Mouse (Mus musculus): ENCODE data around the gene Kcnj9. TPM values are rescaled to one million over a fixed set of nuclear protein-coding genes. Genes with fewer than 3 reads are reported as not detected.

Gene Kcnj9
- total RNA-seq, 4 experiments from 2014 or later: not detected

DNA sequence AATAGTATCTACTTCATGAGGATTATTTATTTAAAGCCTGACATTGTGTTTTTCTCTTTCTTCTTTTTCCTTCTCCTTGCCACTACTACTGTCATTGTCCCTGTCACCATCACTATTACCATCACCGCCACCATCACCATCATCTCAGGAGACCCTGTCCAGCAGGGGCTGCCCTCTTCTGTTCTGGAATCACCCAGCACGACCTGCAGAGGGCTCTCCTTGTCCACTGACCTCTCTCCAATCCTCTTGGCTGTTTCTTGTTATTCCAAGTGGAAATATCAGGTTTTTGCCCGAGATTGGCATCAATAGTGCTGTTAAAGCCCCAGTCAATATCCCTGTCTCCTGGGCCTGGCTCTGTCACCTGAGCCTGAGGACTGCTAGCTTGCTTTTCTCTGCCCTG lies 4.4 kb upstream of the Kcnj9 start:
- DNase-seq (ENCODE audit: low spot score in 2 of 2): no peak

DNA sequence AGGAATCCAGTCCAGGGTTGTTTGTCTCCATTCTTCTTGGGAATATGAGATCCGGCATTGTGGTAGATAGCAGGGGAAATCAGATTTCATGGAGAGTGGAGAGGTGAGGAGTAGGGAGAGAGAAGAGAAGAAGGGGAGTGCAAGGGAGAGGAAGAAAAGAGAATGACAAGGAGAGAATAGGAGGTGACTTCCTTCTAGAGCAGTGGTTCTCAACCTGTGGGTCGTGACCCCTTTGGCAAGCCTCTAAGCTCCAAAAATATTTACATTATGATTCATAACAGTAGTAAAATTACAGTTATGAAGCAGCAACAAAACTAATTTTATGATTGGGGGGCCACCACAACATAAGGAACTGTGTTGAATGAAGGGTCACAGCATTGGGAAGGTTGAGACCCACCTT lies 3.8 kb upstream of the Kcnj9 start:
- no peak for DNase-seq (ENCODE audit: low spot score in 2 of 2)

- DNase-seq (ENCODE audit: low spot score in 2 of 2): no peak
Measured at GRCm38 (mm10) chr1:172331422-172331947, 2.4 kb upstream of the Kcnj9 start.

GRCm38 (mm10) chr1:172329616-172330015 lies 498 bp upstream of the Kcnj9 start:
- DNase-seq (ENCODE audit: low spot score in 2 of 2): no peak

DNA sequence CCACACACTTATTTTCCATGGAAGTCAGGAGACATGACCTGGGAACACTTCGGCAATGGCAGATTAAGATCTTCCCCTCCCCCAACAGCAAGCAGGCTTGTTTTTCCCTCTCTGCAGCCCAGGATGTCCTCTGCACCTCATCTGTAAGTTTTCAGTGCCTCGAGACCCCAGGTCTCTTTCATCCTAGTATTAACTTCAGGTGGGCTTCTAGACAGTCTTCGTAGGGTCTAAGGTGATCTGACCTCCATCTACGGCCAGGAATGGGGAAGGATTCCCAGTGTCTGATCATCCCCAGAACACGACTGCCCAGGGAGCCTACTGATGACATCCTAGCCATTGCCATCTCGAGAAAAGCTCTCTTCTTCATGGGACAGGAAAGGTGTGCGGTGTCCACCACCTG lies 657 bp downstream of the Kcnj9 start:
- no peak for DNase-seq (ENCODE audit: low spot score in 2 of 2)

DNA sequence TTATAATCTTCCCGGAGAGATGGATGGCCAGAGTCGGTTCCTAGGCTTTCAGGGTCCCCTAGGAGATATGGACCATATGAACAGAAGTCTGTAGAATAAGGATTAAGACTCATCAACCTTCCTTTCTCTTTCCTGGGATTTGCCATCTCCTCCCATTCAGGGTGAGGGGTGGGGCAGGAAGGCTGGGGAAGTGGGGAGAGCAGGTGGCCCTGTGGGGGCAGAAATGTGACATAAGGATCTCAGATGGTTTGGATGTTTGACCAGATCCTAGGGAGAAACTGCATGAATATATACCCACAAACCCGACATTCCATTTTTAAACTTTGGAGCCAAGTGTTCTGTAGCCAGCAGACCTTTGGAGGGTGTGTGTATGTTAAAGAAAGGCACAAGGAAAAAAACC lies 1.1 kb downstream of the Kcnj9 start:
- no peak for DNase-seq (ENCODE audit: low spot score in 2 of 2)

DNA sequence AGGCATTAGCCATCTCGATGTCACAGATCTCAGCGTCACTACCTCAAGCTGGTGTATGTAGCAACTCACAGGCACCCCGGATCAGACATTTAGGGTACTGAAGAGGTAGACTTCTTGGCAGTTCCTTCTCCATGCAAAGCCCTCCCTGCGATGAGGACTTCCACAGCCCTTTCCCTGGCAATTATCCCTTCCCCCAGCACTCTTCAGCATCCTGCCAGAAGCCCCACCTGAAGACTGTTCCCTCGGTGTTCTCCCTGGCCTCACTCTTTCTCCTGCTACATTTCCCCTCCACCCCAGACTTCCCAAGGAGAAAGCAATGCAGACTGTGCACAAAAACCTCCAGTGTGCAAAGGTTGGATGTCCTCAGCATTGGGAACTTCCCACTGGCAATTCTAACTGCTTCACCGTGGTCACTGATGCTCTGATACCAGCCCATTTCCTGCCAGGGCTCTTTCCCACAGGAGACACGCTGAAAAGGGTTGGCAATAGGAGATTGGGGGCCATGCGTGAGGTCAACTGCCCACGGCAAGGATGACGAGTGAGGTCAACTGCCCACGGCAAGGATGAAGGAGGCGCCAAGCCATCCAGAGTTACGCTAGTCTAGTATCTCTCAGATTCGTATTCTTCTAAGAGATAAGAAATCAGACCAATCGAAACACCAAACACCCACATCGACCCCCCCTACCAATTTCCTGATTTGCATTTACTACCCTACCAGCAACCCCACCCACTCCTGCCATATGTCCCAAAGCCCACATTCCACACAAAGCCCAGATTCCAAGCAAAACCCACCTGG lies 1.7 kb downstream of the Kcnj9 start:
- DNase-seq (ENCODE audit: low spot score in 2 of 2): no peak

DNA sequence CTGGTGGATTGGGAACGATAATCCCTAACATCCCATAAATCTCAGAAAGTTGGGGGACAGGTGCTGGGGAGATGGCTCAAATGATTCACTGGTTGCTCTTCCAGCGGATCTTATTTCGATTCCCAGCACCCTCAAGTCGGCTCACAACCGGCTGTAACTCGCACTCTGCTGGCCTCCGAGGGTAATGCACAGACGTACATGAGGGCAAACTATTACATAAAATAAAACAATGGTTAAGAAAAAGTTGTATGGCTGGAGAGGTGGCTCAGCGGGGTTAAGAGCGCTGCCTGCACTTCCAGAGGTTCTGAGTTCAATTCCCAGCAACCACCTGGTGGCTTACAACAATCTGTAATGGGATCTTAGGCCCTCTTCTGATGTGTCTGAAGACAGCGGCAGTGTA lies 2.4 kb downstream of the Kcnj9 start:
- no peak for DNase-seq (ENCODE audit: low spot score in 2 of 2)

DNA sequence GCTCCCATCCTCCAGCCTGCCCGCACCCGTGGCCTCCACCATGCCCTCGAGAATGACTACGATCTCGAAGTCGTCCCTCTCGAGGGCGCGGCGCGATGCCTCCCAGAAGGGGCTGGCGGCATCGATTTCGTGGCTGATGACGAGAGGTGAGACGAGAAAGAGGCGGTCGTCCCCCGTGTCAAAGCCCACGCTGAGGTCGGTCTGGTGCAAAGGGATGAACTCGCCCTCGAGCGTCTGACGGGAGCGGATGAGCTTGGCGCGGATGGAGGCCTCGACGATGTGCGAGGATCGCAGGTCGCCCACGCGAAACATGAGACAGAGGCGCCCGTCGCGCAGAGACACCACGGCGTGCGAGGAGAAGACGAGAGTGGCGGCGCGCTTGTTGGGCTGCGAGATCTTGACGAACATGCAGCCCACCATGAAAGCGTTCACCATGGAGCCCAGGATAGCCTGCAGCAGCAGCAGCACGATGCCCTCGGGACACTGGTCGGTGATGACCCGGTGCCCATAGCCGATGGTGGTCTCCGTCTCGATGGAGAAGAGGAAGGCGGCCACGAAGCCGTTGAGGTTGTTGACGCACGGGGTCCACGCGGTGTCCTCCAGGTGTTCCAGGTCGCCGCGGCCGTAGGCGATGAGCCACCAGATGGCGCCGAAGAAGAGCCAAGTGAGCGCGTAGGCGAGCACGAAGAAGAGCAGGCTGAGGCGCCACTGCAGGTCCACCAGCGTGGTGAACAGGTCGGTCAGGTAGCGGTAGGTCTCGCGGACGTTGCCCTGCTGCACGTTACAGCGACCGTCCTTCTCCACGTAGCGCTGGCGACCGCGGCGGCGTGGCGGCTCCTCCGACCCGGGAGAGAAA lies 3.2 kb downstream of the Kcnj9 start:
- DNase-seq (ENCODE audit: low spot score in 2 of 2): no peak

DNA sequence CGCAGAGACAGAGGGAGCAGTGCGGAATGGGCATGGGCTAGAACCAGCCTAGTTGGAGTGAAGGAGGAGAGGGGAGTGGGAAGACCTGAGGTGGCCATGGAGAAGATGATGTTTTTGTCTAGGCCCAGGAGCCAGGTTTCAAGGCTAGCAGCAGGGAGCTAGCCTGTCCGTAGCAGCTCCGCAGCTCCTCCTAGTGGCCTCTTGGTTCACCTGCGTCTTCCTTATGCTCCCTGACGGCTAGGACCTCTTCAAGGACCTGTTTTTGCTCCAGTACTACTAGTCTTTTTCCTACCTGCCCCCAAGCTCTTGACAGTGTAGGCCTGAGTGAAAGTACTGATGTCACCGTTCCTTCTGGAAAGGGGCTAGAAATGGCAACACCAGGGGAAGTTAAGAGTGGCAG lies 4.4 kb downstream of the Kcnj9 start:
- DNase-seq (ENCODE audit: low spot score in 2 of 2): peak in 1 of 2 experiments; percentile 62

DNA sequence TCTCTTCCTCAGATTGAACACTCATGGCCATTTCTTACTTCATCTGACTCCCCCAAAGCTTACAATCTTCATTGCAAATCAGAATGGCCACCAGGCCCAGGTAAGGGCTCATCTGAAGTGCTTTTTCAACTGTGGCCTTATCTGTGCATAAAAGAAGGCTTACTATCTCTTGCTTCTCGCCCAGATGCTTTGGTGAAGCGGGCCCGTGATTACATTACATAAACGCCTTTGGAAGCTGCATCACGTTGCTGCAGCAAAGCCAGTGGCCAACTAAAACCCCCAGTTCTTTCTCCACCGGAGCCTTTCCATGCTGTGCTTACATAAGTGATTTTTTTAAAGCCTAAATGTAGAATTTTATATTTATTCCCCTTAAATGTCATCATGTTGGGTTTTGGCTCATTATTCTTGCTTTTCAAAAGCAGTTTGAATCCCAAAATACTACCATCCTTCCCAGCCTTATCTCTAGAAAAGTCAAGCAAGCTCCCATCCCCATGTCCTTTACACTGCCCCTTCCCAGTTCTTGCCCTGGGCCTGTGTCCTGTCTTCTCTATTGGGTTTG lies 5.2 kb downstream of the Kcnj9 start:
- DNase-seq (ENCODE audit: low spot score in 2 of 2): no peak

DNA sequence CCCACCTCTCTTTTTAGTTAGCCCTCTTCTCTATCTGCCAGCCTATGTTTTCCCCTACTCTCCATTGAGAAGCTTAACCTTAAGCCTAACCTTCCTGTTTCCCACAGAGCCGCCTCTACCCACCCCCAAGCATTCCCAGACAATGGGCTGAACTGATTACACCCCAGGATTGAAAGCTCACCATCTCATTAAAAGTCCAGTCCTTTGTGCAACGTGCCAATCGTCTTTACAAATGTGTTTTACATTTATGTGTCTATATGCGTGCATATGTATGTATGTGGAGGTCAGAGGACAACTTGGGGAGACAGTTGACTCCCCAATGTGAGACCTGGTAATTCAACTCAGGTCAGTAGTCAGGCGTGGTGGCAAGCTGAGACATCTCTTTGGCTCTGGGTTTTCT lies 5.8 kb downstream of the Kcnj9 start:
- no peak for DNase-seq (ENCODE audit: low spot score in 2 of 2)

GRCm38 (mm10) chr1:172322725-172323124 lies 6.4 kb downstream of the Kcnj9 start:
- no peak for DNase-seq (ENCODE audit: low spot score in 2 of 2)

GRCm38 (mm10) chr1:172319921-172320411 lies 9.2 kb downstream of the Kcnj9 start:
- no peak for DNase-seq (ENCODE audit: low spot score in 2 of 2)

DNA sequence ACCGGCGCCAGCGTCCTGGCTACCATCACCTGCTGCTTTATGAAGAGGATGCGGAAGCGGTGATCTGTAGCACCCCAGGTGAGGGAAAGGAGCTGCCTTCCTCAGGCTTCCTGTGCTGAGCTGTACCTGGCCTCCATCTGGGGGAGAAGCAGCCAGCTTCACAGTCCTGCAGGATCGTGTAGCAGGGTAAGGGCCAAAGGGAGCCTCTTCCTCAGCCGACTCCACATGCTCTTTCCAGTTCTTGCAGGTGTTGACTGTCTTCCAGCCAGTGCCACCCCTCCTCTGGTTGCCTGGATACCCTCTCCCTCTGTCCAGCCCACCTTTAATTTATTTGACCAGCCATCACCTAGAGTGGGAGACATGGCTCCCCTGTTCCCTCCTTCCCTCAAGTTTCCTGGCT lies 9.8 kb downstream of the Kcnj9 start:
- DNase-seq (ENCODE audit: low spot score in 2 of 2): no peak

GRCm38 (mm10) chr1:172318424-172319035 lies 10.6 kb downstream of the Kcnj9 start:
- DNase-seq (ENCODE audit: low spot score in 2 of 2): no peak

GRCm38 (mm10) chr1:172317946-172318345 lies 11.2 kb downstream of the Kcnj9 start:
- DNase-seq (ENCODE audit: low spot score in 2 of 2): no peak

DNA sequence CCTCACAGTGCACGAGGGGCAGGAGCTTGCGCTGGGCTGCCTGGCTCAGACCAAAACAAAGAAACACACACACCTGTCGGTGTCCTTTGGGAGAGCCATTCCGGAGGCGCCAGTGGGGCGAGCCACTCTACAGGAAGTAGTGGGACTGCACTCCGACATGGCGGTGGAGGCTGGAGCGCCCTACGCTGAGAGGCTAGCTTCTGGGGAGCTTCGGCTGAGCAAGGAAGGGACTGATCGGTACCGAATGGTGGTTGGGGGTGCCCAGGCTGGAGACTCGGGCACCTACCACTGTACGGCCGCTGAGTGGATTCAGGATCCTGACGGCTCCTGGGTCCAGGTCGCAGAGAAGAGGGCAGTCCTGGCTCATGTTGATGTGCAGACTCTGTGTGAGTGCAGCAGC lies 11.7 kb downstream of the Kcnj9 start:
- DNase-seq (ENCODE audit: low spot score in 2 of 2): no peak

DNA sequence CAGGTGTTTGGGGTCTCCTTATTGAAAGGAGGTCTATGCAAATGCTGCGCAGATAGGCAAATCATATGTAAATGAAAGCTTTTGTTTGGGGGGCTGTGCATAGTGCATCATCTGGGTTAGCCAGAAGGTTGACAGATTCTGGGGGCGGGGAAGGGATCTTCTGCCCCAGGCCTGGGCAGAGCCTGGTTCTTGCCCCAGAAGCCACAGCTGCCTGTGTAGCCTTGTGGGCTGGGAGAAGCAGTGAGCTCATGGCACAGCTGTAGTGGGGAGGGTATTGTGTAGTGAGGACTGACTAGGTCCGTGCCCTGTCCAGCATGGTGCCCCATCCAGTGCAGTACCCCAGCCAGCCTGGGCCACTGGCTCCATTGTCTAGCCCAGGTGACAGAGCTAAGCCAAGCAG lies 14.2 kb downstream of the Kcnj9 start:
- DNase-seq (ENCODE audit: low spot score in 2 of 2): no peak

- DNase-seq (ENCODE audit: low spot score in 2 of 2): no peak
Measured at GRCm38 (mm10) chr1:172313613-172314411, 15.3 kb downstream of the Kcnj9 start.

Measured in gastrocnemius, adult 8-10 months (tissue).